Mouse (Mus musculus) megakaryocyte progenitor cell, adult 5-6 weeks (primary cell): Measurements from ENCODE around the gene Cdh20. TPM values are rescaled to one million over a fixed set of nuclear protein-coding genes. Genes with fewer than 3 reads are reported as not detected.
"Not testable (repeated sequence)": the region's sequence is repeated elsewhere in the genome, so short reads cannot be mapped to it uniquely, and the experiment has no call there.

Experiments
- ATAC-seq: replicated peaks from 2 replicates; pipeline ENCODE4 v1.8.0; 2016; ENCODE audit warnings: mild to moderate bottlenecking, moderate TSS enrichment, inconsistent platforms; ENCODE audit not compliant: poor library complexity
- total RNA-seq, 2 experiments: library from RNA; stranded (forward) in 1 of 2; stranded (reverse) in 1 of 2; fragments of 157-497, 149-512 nt in 1 of 2; fragments of 200-1000 nt in 1 of 2; gene quantifications; 2 replicates each; pipeline versions ENCODE4 v1.2.3 to v1.2.4; 2015 to 2017

Cdh20 gene
- total RNA-seq, 2 experiments from 2014 or later, result not detected

GRCm38 (mm10) chr1:104912407-104912806 is 144.1 kb downstream of the Cdh20 start:
- ATAC-seq, result no peak

DNA sequence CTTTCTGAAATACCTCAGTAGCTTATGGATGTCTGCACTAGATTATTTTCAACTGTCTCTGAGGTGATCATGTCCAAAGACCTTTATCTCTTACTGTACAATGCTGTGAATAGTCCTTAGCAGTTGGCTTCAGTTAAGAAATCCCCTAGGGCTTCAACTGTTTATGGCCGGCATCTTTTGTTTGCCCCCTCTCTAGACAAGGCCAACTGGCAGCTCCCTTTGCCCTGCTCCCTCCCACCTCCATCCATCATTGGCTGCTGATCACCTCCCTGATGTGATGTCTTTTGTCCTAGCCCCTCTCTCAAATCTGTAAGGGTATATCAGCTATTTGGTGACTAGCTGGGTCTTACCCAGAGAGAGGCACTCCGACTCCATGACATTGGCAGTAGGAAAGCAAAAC is 148.2 kb downstream of the Cdh20 start:
- no peak for ATAC-seq

DNA sequence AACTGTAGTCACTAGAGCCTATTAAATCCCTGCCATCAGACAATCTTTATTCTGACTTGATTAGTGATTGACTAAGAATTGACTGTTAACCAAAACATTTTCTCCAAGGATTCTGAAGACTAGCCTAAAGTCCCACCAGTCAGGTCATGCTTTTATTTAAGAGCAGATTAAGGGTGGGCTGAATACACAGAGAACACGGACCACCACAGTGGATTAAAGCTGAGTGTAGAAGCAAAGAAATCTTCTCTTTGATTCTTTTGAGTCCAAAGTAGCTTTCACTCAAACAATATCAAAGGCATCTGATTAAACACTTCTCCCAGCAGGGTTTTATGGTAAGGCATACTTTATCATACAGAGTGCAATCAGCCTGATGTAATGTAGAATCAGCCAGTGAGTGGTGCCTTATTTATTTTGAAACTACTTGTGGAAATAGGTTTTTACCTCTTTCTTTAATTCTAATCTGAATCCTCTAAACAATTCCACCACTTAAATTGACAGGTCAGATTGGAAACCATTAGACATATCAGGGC is 149.0 kb downstream of the Cdh20 start:
- ATAC-seq, result no peak

- no peak for ATAC-seq
Observed at GRCm38 (mm10) chr1:104933051-104933450, 164.7 kb downstream of the Cdh20 start.

DNA sequence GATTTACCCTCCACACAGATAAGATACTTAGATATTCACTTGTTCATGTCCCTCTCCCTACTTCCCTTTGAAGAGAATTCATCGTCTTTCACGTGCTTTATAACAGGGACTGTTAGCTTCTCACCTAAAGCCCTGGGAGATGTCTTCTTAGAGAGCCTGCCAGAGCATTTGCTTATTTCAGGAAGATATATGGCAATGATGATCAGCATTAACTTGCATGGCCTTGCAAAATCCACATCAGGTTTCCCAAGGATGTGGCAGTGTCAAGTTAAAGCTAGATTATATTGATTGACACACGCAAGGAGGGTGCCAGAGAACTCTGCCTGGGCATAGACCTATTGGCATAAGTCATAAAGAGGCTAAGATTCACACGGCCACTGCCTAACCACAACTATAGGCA is 168.6 kb downstream of the Cdh20 start:
- no peak for ATAC-seq

- no peak for ATAC-seq
Observed at GRCm38 (mm10) chr1:104939156-104939555, 170.8 kb downstream of the Cdh20 start.

- no peak for ATAC-seq
Observed at GRCm38 (mm10) chr1:104944470-104945109, 176.3 kb downstream of the Cdh20 start.

DNA sequence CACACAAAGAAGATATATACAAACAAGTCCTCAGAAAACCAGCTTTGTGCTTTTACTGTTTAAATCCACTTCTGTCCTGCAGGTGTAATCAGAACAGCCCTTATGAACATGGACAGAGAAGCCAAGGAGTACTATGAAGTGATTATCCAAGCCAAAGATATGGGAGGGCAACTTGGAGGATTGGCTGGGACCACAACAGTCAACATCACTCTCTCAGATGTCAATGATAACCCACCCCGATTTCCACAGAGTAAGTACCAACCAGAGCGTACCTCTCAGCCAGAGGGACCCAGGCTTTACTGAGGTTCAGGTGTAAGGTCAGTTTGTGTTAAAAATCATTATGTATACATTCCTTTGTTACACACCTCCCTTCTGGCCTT is 176.8 kb downstream of the Cdh20 start:
- no peak for ATAC-seq

- not testable (repeated sequence) for ATAC-seq
Observed at GRCm38 (mm10) chr1:104949640-104950039, 181.3 kb downstream of the Cdh20 start.

DNA sequence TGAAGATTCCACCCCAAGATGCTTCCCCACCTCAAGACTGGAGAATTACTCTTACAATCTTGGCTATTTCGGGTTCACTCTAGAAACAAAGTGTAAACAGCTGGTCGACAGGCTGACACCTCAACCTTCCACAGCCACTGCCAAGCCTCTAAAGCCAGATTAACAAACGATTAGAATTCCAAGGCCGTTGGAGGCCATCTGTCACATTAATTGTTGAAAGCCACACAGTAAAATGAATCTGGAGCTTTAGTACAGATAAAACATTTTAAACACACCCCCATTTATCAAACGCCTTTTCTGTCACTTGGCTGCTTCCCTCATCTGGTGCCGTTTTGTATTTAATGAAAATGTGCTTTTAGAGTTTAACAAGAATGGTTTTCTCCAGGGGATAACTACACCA is 188.7 kb downstream of the Cdh20 start:
- no peak for ATAC-seq

DNA sequence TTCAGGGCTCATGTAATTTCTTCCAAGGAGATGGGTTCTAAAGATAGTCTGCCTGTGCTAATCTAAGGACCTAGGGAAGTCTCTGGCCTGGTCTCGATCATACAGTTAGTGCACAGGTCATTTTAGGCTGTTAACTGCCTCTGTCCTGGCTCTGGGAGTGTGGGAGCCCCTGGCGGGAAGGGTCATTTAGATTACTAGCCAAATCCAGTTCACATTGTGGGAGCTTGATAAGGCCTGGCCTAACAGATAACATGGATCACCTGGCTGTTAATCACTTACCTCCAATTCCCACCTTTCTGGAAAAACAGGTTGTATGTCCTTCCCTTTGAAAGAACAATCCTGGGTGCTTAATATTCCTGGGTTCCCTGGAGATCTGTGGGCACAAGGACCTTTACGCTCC is 193.3 kb downstream of the Cdh20 start:
- no peak for ATAC-seq

DNA sequence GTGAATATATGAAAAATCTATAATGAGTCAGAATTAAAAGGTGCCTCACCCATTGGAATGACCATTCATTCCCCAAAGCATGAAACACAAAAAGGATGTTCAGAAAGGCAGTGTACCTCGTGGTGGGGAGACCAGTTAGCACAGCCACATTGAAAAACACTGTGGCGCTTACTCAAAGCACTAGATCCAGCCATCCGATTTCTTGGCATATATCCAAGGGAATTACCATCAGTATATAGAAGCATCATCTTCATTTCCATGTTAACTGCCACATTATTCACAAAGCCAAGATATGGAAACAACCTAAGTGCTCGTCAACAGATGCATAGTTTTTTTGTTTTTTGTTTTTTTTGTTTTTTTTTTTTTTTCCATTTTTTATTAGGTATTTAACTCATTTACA is 193.9 kb downstream of the Cdh20 start:
- no peak for ATAC-seq

DNA sequence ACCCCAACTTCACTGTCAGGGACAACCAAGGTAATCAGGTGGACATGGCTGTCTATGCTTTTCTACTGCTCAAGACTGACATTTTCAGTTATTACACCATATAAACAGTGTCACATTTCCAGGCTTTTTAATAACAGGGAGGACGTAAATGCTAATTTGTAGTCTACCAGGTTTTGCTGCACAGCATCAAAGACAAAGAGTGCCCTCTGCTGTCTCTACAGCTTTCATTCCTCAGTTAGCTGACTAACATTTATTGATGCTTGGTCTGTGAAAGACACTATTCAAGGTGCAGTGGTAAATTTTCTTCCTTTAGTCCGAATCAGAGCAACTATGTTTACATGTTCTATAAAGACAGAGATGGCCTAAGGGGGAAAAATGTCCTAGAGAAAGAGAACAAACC is 210.7 kb downstream of the Cdh20 start:
- ATAC-seq, result no peak

DNA sequence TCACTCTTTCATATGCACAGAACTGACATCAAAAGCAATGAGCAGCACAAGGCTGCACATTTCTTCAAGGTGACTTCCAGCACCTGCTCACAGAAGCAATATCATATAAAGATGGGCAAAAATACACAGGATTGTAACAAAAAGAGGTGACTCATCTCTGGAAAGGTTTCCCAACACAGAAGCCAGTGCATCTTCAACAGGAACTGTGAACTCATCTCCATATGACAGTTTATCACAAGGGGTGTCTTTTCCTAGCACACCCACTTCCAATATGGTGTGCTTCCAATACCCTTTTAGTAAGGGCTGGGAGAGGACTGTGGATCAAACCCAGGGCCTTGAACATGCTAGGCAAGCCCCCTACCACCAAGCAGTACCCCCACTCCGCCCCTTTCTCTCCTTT is 211.9 kb downstream of the Cdh20 start:
- no peak for ATAC-seq

- peak; percentile 91 for ATAC-seq
Observed at GRCm38 (mm10) chr1:104986222-104986973, 218.1 kb downstream of the Cdh20 start.

DNA sequence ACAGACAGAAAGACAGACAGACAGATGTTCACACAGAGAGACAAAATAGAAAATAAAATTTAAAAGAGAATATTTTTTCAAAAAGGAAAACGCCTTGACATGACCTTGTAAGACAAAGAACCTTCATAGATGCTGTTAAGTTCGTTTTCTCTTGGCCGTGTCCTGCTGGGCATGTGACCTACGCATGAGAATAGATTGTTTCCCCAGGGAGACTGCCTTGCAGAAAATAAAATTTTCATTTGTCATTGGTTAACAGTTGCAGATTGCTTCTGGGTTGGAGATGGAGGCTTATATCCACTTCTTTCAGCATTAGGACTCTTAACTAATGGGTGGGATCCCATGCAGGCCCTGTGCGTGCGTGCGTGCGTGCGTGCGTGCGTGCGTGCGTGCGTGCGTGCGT is 219.2 kb downstream of the Cdh20 start:
- ATAC-seq, result no peak

- no peak for ATAC-seq
Observed at GRCm38 (mm10) chr1:104992441-104992840, 224.1 kb downstream of the Cdh20 start.

- ATAC-seq, result peak; percentile 51
Observed at GRCm38 (mm10) chr1:104993905-104994611, 225.7 kb downstream of the Cdh20 start.

DNA sequence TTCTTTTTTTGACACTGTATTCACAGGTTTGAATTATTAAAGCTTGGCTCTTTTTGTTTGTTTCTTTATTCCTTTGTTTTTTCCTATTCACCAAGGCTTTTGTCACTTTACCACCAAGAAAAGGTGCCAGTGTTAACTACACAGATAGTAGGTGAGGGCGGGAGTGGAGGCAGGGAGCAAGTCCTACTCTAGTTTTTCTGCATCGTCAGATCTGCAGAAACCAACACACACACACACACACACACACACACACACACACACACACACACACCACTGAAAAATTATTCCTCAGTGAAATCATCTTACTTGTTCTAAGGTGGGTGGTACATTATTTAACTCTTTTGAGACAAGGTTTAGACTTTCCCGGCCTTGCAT is 226.3 kb downstream of the Cdh20 start:
- no peak for ATAC-seq

DNA sequence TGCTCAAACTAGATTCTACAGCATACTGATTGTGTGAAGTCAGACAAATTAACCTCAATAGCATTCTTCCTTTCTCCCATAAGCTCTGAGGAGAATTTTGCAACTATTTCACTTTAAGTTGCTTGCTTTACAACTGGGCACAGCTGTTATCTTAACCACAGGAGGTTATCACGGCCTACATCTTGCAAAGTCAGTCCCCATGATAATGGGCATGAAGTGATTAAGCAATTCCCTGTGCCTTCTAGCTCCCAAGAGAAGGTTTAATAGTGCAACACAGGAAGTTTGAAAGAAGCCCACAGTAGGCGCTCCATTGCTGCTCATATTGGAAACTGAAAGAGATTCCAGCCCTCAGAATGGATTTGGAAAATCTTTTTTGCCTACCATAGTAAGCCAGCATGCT is 229.5 kb downstream of the Cdh20 start:
- ATAC-seq, result peak; percentile 84

DNA sequence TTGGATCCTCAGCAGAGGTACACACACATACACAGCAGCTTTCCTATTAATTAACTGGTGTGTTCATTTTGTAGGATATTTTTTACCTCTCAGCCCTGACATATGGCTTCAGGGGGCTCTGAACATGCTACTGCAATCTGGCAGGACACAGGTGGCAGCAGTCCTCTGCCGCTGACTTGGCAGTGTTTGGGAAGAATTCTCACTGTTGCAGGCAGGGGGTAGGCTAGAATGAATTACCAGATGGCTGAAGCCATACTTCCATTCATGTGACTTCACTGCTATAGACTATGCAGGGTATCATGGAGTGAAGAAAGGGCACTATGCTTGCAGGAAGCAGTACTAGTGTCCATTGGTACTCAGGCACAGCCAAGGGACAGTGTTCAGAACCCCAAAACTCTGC is 233.8 kb downstream of the Cdh20 start:
- ATAC-seq, result no peak

DNA sequence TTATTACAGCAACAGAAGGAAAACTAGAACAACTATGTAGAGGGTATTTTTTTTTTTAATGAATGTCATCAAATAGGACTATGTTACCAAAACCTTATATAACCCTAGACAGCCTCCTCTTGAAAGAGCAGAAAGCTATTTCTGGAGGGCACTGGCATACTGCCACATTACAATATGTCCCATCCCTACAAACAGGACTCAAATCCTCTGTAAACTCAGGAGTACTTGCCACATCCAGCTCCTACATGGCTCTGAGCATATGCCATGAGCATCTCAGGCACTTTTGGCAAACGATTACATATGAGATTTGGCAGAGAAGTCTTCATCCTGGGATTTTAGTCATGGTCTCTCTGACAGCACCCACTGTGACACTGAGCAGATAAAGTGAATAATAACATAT is 235.5 kb downstream of the Cdh20 start:
- no peak for ATAC-seq
